Mouse (Mus musculus): Measurements from ENCODE around the gene Osbpl5.

The Osbpl5 gene

DNA sequence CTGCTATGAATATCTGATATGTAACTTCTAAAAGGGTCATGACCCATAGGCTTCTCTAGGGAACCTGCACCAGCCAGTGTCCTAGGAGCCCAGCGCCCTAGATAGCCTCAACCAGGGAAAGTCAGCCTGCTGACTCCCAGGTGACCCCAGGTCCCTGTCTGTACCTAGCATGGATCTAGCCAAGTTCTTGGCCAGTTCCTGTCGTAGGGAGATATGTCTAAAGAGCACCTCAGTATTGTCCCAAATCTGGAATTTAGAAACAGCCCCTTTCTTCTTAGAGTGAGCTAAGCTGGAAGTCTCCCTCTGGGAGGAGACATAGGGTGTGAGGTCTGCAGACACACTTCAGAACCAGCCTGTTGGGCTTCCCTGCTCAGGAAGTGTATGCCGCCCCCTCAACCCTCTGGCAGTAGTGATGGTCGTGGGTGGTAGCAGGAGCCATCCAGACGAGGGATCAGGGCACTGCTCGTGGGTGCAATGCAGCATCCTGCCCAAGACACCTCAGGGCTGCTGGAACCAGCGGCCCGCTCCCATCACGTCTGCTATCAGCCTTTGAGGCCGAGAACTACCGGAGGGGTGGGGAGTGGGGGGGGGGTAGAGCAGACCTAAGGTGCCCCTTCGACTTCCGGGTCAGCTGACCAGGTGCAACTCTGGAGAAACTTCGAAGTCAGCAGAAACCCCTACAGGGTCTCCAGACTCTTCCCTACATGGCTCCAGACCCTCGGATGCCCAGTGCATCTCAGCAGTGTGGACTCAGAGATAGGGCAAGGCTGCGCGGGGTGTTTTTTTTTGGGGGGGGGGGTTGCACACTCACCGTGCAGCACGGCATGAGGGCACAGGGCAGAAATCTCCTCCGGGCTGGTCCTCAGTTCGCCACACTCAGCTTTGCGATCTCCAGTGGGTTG lies at the start of gene Osbpl5:
Gene Osbpl5 (minus strand): TSS at position 861 of the 902 bp plus-strand sequence.
- DNase-seq (ENCODE audit: low spot score in 2 of 2): peak; percentile 49 to 63

DNA sequence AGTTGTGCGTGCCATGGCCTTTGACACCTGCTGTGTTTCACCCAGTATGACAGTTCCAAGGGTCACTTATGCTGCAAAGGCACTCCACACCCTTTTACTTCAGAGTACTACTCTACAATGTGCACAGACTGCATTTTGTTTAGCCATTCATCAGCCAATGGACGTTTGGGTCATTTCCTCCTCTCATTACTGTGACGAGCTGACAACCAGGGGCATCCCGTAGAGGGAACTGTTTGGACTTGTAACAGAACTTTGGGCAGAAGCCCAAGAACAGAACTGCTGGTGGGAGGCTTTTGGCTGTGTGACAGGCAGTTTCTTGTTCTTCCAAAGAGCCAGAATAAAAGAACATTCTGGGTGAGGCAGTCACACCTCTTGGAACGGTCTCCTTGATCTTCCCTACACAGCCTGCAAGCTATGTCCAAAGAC lies 48.4 kb upstream of the Osbpl5 start:
- peak in 1 of 2 experiments; percentile 63 for DNase-seq (ENCODE audit: low spot score in 2 of 2)

- no peak for DNase-seq (ENCODE audit: low spot score in 2 of 2)
Measured at GRCm38 (mm10) chr7:143801195-143802065, 44.6 kb upstream of the Osbpl5 start.

DNA sequence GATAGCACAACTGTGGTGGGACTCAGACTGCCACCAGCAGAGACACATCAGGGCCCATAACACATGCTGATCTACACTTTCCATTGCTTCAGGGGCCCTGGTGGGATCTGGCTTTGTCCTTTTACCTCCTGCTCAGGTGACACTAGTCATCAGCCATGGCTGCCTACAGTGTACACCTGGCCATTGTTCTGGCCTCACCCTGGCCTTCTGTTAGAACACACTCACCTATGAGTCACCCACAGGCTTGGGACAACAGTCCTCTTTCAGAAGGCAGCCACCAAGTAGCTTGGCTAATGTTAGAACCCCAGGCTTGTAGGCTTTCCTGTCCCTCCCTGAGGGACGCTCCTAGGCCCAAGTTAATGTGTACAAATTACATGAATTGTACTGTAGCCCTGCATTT lies 44.0 kb upstream of the Osbpl5 start:
- no peak for DNase-seq (ENCODE audit: low spot score in 2 of 2)

- DNase-seq (ENCODE audit: low spot score in 2 of 2): no peak
Measured at GRCm38 (mm10) chr7:143798783-143799182, 42.0 kb upstream of the Osbpl5 start.

DNA sequence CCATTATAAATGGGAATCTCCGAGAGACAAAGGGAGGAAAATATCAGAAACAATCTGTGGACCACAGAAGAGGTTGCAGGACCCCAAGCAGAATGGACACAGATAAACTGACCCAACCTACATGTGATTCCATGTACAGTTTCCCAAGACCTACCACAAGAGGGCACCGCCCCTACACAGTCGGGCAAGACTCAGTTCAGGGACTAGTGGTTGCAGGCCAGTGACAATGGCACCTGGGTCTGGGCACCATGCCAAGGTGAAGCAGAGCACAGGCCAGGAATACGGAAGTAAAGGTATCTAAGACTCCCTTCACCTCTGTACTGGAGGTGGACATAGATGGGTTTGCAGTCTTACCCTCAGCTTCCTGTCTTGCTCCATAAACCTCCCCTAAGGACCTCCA lies 36.3 kb upstream of the Osbpl5 start:
- DNase-seq (ENCODE audit: low spot score in 2 of 2): peak in 1 of 2 experiments; percentile 11

DNA sequence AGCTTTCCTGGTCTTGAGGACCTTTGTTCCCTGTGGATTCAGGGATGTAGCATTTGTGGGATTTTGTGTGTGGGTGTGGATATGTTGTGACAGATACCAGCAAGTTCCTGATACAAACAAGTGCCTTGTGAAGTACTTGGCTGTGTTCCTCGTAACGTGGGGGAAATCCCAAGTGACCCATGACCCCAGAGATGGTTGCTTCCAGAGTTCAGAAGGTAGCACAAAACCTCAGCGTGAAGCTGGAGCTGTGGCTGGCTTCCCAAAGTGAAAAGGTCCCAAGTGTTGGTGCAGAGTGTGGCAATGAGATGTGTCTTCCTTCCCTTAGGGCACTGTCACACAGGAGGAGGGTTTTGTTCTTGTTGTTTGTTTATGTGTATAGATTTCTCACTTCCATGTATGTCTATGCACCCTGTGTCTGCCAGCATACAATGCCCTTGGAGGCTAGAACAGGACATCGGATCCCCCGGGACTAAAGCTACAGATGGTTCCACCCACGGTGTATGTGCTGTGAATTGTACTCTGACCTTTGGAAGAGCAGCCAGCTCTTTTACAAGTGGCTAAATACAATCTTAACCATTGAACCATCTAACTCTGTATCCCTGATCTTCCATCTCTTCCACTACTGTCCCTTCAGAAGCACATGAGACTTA lies 35.7 kb upstream of the Osbpl5 start:
- no peak for DNase-seq (ENCODE audit: low spot score in 2 of 2)

DNA sequence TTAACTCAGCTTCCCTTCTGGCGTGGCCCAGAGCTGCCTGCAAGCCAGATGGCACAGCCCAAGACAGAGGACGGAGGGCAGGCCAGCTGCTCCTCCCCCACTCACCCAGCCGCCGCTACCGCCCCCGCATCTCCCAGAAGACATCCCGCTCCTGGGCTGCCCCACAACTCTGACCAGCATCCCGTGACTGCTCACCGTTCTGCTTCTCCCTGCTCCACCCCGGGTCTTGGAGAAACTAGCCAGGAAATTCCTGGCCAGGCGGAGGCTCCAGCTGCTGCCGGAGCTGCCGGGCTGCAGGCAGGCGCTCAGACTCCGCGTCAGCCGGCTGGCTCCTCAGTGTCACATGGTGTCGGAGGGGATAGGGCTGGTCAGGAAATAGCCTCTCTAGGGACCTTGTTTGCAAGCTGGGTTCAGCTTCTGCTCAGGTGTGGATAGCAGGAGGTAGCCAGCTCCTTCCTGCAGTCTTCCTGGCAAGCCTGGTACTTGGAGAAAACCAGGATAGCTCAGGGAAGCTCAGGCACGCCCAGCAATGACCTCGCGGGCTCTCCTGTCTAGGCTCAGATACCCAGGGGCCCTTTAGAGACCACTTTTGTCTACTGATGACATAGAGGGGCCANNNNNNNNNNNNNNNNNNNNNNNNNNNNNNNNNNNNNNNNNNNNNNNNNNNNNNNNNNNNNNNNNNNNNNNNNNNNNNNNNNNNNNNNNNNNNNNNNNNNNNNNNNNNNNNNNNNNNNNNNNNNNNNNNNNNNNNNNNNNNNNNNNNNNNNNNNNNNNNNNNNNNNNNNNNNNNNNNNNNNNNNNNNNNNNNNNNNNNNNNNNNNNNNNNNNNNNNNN lies 27.4 kb upstream of the Osbpl5 start, which contains the start of gene Mrgpre:
Gene Mrgpre (minus strand): TSS at position 505 of the 834 bp plus-strand sequence.
- DNase-seq (ENCODE audit: low spot score in 2 of 2): peak; percentile 64 to 72

GRCm38 (mm10) chr7:143783378-143783995 lies 26.7 kb upstream of the Osbpl5 start:
- DNase-seq (ENCODE audit: low spot score in 2 of 2): peak in 1 of 2 experiments; percentile 15

DNA sequence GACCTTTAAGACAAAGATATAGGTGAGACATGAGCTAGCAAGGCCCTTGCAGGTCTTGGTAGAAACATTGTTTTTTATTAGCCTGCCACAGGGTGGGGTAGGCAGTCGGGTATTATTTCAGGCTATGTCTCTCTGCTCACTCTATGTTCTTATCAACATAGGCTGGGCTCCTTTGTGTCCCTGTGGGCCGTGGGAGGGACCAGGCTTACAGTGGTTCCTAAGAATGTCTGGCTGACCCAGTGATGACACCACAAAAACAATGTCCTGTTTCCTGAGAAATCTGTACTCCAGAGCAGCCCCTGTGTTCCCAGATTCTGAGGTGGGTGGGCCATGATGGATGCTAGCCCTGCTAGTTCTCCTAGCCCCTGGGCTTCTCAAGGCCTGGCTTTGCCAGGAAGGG lies 20.6 kb upstream of the Osbpl5 start:
- DNase-seq (ENCODE audit: low spot score in 2 of 2): no peak

DNA sequence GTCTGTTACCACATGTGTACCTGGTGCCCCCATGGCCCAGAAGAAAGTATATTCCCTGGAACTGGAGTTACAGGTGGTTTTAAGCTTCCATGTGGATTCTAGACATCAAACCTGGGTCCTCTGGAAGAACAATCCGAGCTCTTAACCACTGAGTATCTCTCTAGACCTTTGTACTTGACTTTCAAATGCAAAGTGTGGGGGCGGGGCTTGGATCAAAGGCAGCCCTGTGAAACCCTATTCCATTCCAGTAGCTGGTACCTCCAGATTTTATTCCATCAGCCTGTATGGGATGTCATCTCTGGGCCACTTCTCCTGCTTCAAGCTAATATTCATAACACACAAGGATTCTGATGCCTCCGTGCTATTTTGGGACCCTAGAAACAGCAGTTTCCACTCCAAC lies 19.4 kb upstream of the Osbpl5 start:
- no peak for DNase-seq (ENCODE audit: low spot score in 2 of 2)

DNA sequence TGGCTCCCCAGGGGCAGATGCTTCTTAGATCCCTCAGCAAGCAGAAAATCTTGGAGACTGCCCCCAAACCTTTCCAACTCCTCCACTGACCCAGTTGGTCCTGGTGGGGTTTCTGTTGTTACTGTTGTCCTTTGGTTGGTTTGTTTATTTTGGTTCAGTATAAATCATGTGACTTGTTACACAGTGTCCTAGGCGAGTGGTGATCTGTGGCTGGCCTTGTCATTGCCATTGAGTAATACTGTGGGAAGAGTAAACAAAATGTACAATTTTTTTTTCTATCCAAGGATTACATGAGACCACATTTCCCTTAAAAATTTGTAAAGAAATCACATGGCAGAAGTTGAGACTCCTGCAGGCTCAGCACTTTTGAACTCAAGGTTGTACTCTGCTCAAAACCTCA lies 12.7 kb upstream of the Osbpl5 start:
- no peak for DNase-seq (ENCODE audit: low spot score in 2 of 2)

- DNase-seq (ENCODE audit: low spot score in 2 of 2): no peak
Measured at GRCm38 (mm10) chr7:143768267-143768666, 11.5 kb upstream of the Osbpl5 start.

DNA sequence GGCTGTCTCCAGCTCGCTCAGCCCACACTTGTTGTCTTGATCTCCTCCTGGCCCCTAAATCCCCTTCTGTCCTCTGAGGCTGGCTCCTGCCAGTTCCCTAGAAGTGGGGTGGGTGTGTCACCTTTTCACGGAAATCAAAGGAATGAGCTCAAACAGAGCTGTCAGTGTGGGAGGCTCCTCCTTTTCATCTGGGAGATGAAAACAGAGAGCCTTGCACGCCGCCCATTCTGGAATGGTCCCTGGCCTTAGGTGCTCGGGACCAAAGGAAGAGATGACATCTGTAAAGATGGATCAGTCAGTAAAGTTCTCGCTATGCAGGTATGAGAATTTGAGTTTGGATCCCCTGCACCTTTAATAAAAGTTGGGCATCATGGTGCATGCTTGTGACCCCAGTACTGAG lies 10.1 kb upstream of the Osbpl5 start, which contains the start of gene Mrgprg:
Gene Mrgprg (minus strand): TSS at position 101 of the 400 bp plus-strand sequence.
- DNase-seq (ENCODE audit: low spot score in 2 of 2): no peak

DNA sequence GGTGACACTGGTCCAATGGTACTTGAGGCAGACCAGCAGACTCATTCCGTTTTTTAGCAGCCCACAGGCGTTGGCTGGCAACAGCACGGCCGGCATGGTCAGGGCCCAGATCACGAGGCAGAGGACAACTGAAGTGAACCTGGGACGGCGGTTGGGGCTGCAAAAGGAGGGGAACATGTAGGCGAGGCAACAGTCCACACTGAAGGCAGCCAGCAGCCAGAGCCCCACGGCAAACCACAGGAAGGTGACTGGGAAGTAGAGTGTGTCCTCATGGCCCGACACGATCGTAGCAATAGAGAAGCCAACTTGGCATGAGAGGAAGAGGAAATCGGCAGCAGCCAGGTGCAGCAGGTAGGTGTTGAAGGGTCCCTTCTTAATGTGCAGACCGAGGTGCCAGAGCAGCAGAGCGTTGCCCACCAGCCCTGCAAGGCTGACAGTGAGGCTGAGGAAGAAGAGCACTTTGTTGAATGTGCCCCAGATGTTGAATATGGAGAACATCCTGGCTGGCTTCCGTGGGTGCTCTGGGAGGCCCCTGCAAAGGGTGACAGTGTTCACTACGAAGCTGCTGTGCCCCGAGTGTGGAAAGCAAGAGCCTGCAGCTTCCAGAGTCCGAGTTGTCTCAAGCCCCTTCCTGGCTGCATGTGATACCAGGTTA lies 8.2 kb upstream of the Osbpl5 start:
- DNase-seq (ENCODE audit: low spot score in 2 of 2): no peak

- no peak for DNase-seq (ENCODE audit: low spot score in 2 of 2)
Measured at GRCm38 (mm10) chr7:143763794-143764193, 7.0 kb upstream of the Osbpl5 start.

GRCm38 (mm10) chr7:143758956-143759355 lies 2.2 kb upstream of the Osbpl5 start:
- DNase-seq (ENCODE audit: low spot score in 2 of 2): no peak

GRCm38 (mm10) chr7:143757696-143758095 lies 911 bp upstream of the Osbpl5 start:
- no peak for DNase-seq (ENCODE audit: low spot score in 2 of 2)

DNA sequence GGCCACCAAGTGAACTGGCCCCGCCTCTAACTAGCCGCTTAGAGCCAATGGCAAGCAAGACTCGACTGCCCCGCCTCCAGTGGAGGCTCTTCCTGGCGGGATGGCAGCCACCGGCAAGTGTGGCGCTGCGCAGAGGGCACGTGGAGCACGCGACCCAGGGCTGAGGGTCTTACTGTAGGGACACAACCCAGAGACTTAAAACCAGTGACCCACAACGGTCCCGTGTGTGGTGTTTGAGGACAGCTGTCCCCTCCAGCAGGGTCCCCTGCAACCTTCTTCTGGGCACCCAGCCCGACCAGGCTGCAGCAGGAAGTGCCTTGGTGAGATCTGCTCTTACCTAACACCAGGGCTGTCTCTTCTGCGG lies 224 bp upstream of the Osbpl5 start:
- peak; percentile 60 to 62 for DNase-seq (ENCODE audit: low spot score in 2 of 2)
